Mouse (Mus musculus): Measurements from ENCODE around the gene Nme2. TPM values are rescaled to one million over a fixed set of nuclear protein-coding genes. Genes with fewer than 3 reads are reported as not detected.

Gene Nme2
- polyA plus RNA-seq, 1 experiment, result 530 TPM

DNA sequence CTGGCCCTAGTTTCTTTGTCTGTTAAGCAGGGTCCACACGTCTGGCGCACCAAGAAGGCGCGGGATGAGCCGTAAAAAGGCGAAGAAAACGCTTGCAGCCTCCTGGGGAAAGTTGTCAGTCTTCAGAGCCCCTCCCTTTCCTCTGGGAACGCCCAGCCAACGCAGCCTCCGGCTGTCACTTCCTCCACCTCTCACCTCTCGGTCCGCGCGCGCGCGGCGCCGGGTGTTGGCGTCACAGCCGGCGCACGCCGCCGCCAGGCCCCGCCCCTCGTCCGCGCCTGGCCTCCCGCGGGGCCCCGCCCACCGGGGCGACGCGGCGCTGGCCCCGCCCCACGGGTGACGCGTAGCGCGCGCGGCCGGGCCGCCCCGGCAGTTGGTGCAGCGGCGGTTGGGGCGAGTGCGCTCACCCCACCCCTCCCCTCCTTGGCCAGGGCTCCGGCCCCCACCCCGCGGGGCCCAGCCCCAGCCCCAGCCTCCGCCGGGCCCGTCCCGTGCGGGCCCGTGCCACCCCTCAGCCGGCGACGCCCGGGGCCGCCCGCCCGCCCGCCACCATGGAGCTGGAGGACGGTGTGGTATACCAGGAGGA lies 39.8 kb upstream of the Nme2 start, which contains the start of gene Spag9:
Gene Spag9 (plus strand): TSS at position 372 of the 586 bp plus-strand sequence.
- H3K27me3 ChIP-seq (ENCODE audit: control insufficient read depth, insufficient read depth, low read length, poor library complexity, severe bottlenecking), result no peaks in the 10 kb centered on the region
- H3K4me3 ChIP-seq (ENCODE audit: low read depth, low read length), result peak within 1 kb of the TSS; percentile 99
- H3K36me3 ChIP-seq (ENCODE audit: control insufficient read depth, insufficient read depth, low read length, poor library complexity, severe bottlenecking), result no peaks in the 10 kb centered on the region
- H3K9ac ChIP-seq (ENCODE audit: low read depth, poor library complexity, severe bottlenecking), result peak within 1 kb of the TSS; percentile 92
- peaks cover 2% of the 10 kb centered on the region for H3K4me1 ChIP-seq (ENCODE audit: control insufficient read depth, insufficient read depth, low read length)
- TF ChIP-seq EP300 (IDR thresholded peaks at IDR 0.05; ENCODE audit: insufficient read depth, low read depth, low read length), result no peak
- peak; percentile 20 for TF ChIP-seq POLR2A (IDR thresholded peaks at IDR 0.05; ENCODE audit: insufficient read depth, low read length)
- H3K27ac ChIP-seq (ENCODE audit: insufficient read depth, low read length), result peak within 1 kb of the TSS; percentile 90
- no peaks in the 10 kb centered on the region for H3K9me3 ChIP-seq (replicated peaks; ENCODE audit: control insufficient read depth, insufficient read depth, low read length, poor library complexity, severe bottlenecking)

- Histone ChIP-seq H3K36me3 (ENCODE audit: control insufficient read depth, insufficient read depth, low read length, poor library complexity, severe bottlenecking) (no peaks in the 10 kb centered on the region), H3K27ac (ENCODE audit: insufficient read depth, low read length) (peak overlapping the region; percentile 90), H3K9me3 (replicated peaks; ENCODE audit: control insufficient read depth, insufficient read depth, low read length, poor library complexity, severe bottlenecking) (no peaks in the 10 kb centered on the region), H3K27me3 (ENCODE audit: control insufficient read depth, insufficient read depth, low read length, poor library complexity, severe bottlenecking) (no peaks in the 10 kb centered on the region), H3K9ac (ENCODE audit: low read depth, poor library complexity, severe bottlenecking) (peak overlapping the region; percentile 92), H3K4me1 (ENCODE audit: control insufficient read depth, insufficient read depth, low read length) (peaks cover 2% of the 10 kb centered on the region), H3K4me3 (ENCODE audit: low read depth, low read length) (peak overlapping the region; percentile 99)
- no peak for TF ChIP-seq EP300 (IDR thresholded peaks at IDR 0.05; ENCODE audit: insufficient read depth, low read depth, low read length)
- no peak for TF ChIP-seq CTCF (IDR thresholded peaks at IDR 0.05; ENCODE audit: low read depth, low read length)
- TF ChIP-seq POLR2A (IDR thresholded peaks at IDR 0.05; ENCODE audit: insufficient read depth, low read length), result no peak
Measured at GRCm38 (mm10) chr11:93995111-93995719, 39.2 kb upstream of the Nme2 start.

DNA sequence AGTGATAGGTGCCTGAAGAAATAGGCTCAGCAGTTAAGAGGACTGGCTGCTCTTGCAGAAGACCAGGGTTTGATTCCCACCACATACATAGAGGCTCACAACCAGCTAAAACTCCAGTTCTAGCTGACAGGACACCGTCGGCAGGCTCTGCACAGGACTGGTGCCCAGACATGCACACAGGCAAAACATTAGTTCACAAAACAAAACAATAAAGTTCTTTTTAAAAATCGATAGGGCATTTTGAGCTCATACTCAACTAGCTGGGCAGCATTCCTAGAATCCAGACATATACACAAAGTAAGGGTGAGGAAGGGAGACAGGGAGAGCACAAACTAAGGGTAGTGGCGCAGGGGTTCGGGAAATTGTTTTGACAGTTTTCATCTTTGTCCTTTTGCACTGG lies 38.5 kb upstream of the Nme2 start:
- Histone ChIP-seq H3K9ac (ENCODE audit: low read depth, poor library complexity, severe bottlenecking) (peak overlapping the region; percentile 92), H3K4me3 (ENCODE audit: low read depth, low read length) (peak overlapping the region; percentile 99; the same call in 1 of the 2 replicates), H3K36me3 (ENCODE audit: control insufficient read depth, insufficient read depth, low read length, poor library complexity, severe bottlenecking) (no peaks in the 10 kb centered on the region), H3K27ac (ENCODE audit: insufficient read depth, low read length) (peak overlapping the region; percentile 90), H3K9me3 (replicated peaks; ENCODE audit: control insufficient read depth, insufficient read depth, low read length, poor library complexity, severe bottlenecking) (no peaks in the 10 kb centered on the region), H3K27me3 (ENCODE audit: control insufficient read depth, insufficient read depth, low read length, poor library complexity, severe bottlenecking) (no peaks in the 10 kb centered on the region), H3K4me1 (ENCODE audit: control insufficient read depth, insufficient read depth, low read length) (peaks cover 2% of the 10 kb centered on the region)
- no peak for TF ChIP-seq EP300 (IDR thresholded peaks at IDR 0.05; ENCODE audit: insufficient read depth, low read depth, low read length)
- TF ChIP-seq CTCF (IDR thresholded peaks at IDR 0.05; ENCODE audit: low read depth, low read length), result no peak
- TF ChIP-seq POLR2A (IDR thresholded peaks at IDR 0.05; ENCODE audit: insufficient read depth, low read length), result no peak

GRCm38 (mm10) chr11:93988328-93989062 lies 32.4 kb upstream of the Nme2 start:
- H3K27me3 ChIP-seq (ENCODE audit: control insufficient read depth, insufficient read depth, low read length, poor library complexity, severe bottlenecking), result no peaks in the 10 kb centered on the region
- H3K9me3 ChIP-seq (replicated peaks; ENCODE audit: control insufficient read depth, insufficient read depth, low read length, poor library complexity, severe bottlenecking), result no peaks in the 10 kb centered on the region
- H3K4me3 ChIP-seq (ENCODE audit: low read depth, low read length), result no peak overlapping the region
- peak overlapping the region; percentile 31; the same call in 1 of the 2 replicates for H3K27ac ChIP-seq (ENCODE audit: insufficient read depth, low read length)
- peaks cover 2% of the 10 kb centered on the region for H3K4me1 ChIP-seq (ENCODE audit: control insufficient read depth, insufficient read depth, low read length)
- H3K36me3 ChIP-seq (ENCODE audit: control insufficient read depth, insufficient read depth, low read length, poor library complexity, severe bottlenecking), result no peaks in the 10 kb centered on the region
- no peak overlapping the region for H3K9ac ChIP-seq (ENCODE audit: low read depth, poor library complexity, severe bottlenecking)
- TF ChIP-seq CTCF (IDR thresholded peaks at IDR 0.05; ENCODE audit: low read depth, low read length), result no peak
- no peak for TF ChIP-seq POLR2A (IDR thresholded peaks at IDR 0.05; ENCODE audit: insufficient read depth, low read length)
- no peak for TF ChIP-seq EP300 (IDR thresholded peaks at IDR 0.05; ENCODE audit: insufficient read depth, low read depth, low read length)

GRCm38 (mm10) chr11:93987625-93988327 lies 31.7 kb upstream of the Nme2 start:
- Histone ChIP-seq H3K36me3 (ENCODE audit: control insufficient read depth, insufficient read depth, low read length, poor library complexity, severe bottlenecking) (no peaks in the 10 kb centered on the region), H3K9me3 (replicated peaks; ENCODE audit: control insufficient read depth, insufficient read depth, low read length, poor library complexity, severe bottlenecking) (no peaks in the 10 kb centered on the region), H3K4me1 (ENCODE audit: control insufficient read depth, insufficient read depth, low read length) (peaks cover 2% of the 10 kb centered on the region), H3K27me3 (ENCODE audit: control insufficient read depth, insufficient read depth, low read length, poor library complexity, severe bottlenecking) (no peaks in the 10 kb centered on the region), H3K4me3 (ENCODE audit: low read depth, low read length) (no peak overlapping the region), H3K9ac (ENCODE audit: low read depth, poor library complexity, severe bottlenecking) (no peak overlapping the region), H3K27ac (ENCODE audit: insufficient read depth, low read length) (no peak overlapping the region)
- TF ChIP-seq POLR2A (IDR thresholded peaks at IDR 0.05; ENCODE audit: insufficient read depth, low read length) (no peak), CTCF (IDR thresholded peaks at IDR 0.05; ENCODE audit: low read depth, low read length) (no peak), EP300 (IDR thresholded peaks at IDR 0.05; ENCODE audit: insufficient read depth, low read depth, low read length) (no peak)

Data from ES-Bruce4 (cell line).